ENCODE assay signal across 20 mouse cellular contexts in the genomic region with DNA sequence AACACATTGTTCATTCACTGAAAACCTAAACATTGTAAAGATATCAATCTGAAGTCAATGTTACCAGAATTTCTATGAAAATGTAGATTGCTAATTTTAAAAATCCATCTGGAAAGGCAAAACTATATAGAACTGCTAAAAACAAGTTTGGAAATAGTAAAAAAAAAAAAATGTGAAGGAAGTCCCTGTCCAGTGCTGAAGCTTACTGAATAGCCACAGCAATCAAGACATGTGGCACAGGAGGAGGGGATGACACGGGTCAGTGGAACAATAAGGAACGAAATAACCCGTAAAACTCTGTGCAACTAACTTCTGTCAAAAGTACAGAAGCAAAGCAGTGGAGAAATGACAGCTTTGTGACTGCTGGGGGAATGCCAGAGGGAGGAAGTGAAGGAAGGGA.
"Had no signal": no experiment of that assay in that cellular context is flagged by ENCODE, and none has a peak within 500 bp of the region (broad histone marks: within the 10 kb centered on the region; RNA-seq: fewer than 3 reads in every experiment).

No protein-coding gene starts in this region.

- H3K9ac ChIP-seq: heart, embryonic 13.5 days; heart, embryonic 15.5 days; hindbrain, embryonic 13.5 days; hindbrain, embryonic 15.5 days; limb, embryonic 13.5 days; limb, embryonic 15.5 days had no signal

- H3K4me1 ChIP-seq: heart, embryonic 10.5 days; heart, embryonic 13.5 days; heart, embryonic 15.5 days; limb, embryonic 15.5 days had no signal

- H3K27me3 ChIP-seq: heart, embryonic 13.5 days; heart, embryonic 15.5 days; hindbrain, embryonic 13.5 days; hindbrain, embryonic 15.5 days; limb, embryonic 13.5 days; limb, embryonic 15.5 days had no signal

- H3K27ac ChIP-seq: heart, embryonic 10.5 days; heart, embryonic 13.5 days; heart, embryonic 15.5 days; hindbrain, embryonic 13.5 days; hindbrain, embryonic 15.5 days; hindbrain, postnatal 0 days; limb, embryonic 13.5 days; limb, embryonic 15.5 days had no signal

- H3K4me2 ChIP-seq: heart, embryonic 13.5 days; heart, embryonic 15.5 days; hindbrain, embryonic 13.5 days; hindbrain, embryonic 15.5 days; limb, embryonic 13.5 days; limb, embryonic 15.5 days had no signal

- H3K4me3 ChIP-seq: heart, embryonic 10.5 days; heart, embryonic 13.5 days; heart, embryonic 15.5 days; hindbrain, embryonic 13.5 days; hindbrain, embryonic 15.5 days; limb, embryonic 13.5 days; limb, embryonic 15.5 days had no signal

- ATAC-seq: hindbrain, postnatal 0 days; intestine, embryonic 16.5 days had no signal

- H3K36me3 ChIP-seq: heart, embryonic 10.5 days; heart, embryonic 13.5 days; heart, embryonic 15.5 days; hindbrain, embryonic 13.5 days; hindbrain, embryonic 15.5 days; limb, embryonic 13.5 days; limb, embryonic 15.5 days had no signal

- H3K9me3 ChIP-seq: heart, embryonic 10.5 days; heart, embryonic 15.5 days; hindbrain, embryonic 15.5 days; limb, embryonic 13.5 days; limb, embryonic 15.5 days had no signal

- DNase-seq: gastrocnemius, postnatal 25 days; heart, adult 18-20 months; heart, postnatal 14 days; heart, postnatal 36 days; kidney, adult 11 months; kidney, adult 8-10 months; kidney, postnatal 14 days; kidney, postnatal 36 days; layer of hippocampus, adult 9-11 months; layer of hippocampus, postnatal 36 days; left cerebral cortex, postnatal 4 days had no signal
